Mouse (Mus musculus) liver, adult (tissue): ENCODE measurements around the gene Dnlz.

ENCODE experiments used
- GATA4 ChIP-seq: IDR thresholded peaks from 2 replicates; pipeline ENCODE4 v1.6.1; 2014; ENCODE audit warnings: mild to moderate bottlenecking, low read length; ENCODE audit not compliant: insufficient replicate concordance

Gene Dnlz

DNA sequence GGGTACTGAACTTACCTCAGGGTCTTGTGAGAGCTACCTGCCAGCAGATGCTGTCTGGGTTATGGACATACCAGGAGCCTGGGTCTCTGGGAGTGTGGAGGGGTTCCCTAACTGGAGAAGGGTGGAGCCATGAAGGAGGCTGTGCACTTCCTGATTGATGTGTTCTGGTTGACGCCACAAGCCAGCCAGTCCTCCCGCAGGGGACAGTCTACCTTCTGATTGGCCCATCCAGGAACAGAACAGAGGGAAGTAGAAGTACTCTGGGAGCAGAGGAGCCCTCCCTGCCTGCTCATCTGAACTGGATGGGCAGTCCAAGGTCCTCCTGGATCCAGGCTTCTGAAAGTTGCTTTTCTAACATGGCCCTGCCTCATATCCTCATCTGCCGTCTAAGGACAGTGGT lies 8.9 kb upstream of the Dnlz start, which contains the start of gene Card9:
Card9 (minus strand) TSS at position 147 of the 400 bp plus-strand sequence.
- TF ChIP-seq GATA4 = no peak

DNA sequence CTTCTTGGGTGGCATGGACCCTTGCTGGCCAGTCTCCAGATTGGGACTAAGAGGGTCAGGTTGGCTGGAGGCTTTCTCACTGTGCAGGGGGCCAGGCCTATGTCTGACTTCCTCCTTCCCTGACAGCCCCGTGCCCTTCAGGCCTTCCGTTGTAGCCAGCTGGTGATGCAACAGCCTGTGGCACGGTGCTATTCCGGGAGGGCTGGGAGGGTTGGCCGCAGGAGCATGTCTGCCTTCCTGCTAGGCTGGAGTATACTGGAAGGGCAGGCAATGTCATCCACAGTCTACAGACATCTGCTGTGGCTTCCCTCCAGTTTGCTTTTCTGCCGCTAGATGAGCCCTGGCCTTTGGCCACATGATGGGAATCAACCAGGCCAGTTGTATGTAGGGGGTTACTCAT lies 8.1 kb upstream of the Dnlz start:
- TF ChIP-seq GATA4 = no peak

DNA sequence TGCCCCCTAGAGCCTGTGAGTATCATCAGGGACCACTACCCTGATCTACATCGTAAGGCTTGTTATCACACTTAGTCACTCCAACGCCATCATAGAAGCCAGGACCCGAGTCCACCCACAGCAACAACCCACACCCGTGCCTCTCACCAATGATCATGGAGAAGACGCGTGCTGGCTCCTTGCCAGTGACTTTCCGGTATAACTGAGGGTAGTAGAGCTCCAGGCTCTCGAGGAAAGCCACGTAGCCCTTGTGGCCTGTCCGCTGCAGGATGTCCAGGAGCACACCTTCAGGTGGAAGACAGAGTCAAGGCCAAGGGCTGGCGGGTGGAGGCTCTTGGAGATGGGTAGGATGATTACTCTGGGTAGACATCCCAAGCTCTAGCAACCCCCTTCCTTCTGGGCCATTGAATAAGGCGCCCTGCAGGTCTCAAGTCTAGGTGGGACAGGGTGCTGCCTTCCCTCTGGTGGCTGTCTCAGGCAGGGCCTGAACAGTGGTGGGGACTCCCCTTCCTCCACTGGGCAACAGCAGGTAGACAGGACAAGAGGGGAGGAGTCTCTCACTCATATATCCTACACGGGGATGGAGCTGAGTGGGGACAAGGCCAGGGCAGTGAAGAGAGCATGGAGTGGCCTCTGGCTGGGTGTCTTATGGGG lies 6.9 kb upstream of the Dnlz start:
- no peak for TF ChIP-seq GATA4

DNA sequence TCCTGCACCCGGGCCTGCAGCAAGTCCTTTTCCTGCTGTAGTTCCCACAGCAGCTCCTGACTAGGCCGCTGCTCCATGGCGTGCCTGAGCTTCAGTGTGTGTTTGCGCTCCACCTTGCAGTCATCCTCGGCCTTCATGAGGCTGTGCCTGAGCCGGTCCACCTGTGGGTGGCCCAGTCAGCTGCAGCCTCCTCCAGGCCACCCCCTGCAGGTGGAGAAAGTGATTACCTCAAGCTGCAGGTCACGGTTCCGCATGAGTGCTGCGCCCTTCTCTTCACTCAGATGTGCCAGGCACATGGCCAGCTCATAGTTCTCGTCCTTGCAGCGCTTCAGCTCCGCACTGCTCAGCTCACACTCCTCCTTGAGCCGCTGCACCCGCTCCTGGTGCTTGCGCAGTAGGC lies 5.6 kb upstream of the Dnlz start:
- TF ChIP-seq GATA4 = no peak

DNA sequence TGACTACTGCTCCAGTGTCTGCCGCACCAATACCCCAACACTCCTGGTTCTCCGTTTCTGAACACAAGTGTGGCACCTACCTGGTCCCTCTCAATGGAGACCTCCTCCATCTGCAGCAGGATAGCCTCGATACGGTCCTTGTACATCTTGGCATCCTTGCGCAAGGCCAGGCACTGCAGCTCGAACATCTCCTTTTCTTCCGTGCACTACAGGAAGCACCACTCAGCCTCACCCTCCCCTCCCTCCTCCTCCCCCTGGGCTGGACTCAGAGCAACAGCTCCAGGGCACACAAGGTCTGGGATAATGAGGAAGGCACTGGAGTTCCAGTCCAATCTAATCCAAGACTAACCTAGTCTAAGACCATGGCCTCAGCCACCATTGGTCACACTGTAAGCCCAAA lies 4.8 kb upstream of the Dnlz start:
- no peak for TF ChIP-seq GATA4

DNA sequence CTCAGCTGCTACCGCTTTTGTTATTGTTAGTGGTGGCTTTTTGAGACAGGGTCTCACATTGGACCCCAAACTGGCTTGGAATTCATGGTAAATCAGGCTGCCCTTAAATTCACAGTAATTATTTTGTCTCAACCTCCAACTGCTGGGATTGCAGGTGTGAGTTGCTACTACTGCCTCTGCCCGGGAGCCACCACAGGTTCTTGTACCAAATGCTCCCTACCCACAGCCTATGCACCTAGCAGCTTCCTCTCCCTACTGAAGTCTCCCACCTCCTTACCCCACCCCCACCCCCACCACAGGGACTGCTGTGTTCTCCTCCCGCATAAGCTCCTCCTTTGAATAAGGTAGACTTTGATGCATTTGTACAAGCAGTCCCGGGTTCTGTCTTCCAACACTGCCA lies 4.3 kb upstream of the Dnlz start:
- no peak for TF ChIP-seq GATA4

DNA sequence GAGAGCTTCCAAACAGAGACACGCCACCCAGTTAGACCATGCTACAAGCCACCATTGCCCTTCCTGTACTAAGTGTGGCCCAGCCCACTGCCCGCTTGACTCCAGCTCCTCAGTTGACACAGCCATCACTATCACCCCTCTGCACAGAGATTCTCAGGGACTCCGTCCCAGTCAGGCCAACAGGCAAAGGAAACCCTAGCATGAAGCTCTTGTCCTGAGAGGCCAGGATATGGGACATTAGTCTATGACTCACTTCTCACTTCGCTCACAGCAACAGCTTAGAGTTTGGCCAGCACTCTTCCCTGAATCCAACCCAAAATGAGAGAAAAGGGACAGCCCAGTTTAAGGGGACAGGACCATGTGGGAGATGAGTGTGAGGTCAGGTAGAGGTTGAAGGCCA lies 2.5 kb upstream of the Dnlz start:
- no peak for TF ChIP-seq GATA4

DNA sequence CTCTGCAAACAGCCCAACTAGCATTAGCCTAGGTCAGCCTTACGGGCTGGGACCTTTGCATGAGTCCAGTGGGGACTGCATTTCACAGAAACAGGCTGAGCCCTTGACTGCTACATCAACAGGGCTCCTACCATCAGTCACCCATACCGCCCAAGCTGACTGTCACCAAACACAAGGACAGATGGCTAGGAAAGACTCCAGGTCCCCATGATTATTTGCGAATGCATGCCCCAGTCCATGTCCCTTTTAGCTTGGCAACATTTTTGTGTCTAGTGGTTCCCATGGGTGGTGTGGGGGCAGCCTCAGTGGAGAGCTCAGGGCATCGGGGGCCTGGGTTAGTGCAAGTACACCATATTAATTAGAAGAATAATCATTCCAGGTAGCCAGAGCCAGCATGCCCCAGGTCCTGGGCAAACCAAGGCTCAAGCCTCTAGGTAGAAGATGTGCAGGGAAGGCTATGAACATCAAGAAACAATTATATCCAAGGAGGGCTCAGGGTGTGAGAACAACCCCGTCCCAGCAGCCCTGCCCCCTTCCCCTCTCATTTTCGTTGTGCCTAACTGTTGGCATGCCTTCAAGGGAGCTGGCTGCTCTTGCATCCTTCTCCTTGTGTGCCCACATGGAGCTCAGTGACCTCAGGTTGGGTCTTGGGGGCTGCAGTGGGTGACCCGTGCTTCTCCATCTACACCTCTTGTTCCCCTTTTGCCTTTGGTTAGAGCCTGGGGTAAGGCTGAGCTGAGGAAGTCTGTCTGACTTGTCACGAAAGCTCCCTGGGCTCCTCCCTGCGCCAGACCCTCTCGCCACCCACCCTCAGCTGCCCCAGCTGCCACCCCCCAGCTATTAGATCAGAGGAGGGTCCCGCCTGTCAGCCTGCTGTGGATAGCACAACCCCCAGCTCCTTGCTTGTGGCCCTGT lies 1.4 kb upstream of the Dnlz start:
- no peak for TF ChIP-seq GATA4

DNA sequence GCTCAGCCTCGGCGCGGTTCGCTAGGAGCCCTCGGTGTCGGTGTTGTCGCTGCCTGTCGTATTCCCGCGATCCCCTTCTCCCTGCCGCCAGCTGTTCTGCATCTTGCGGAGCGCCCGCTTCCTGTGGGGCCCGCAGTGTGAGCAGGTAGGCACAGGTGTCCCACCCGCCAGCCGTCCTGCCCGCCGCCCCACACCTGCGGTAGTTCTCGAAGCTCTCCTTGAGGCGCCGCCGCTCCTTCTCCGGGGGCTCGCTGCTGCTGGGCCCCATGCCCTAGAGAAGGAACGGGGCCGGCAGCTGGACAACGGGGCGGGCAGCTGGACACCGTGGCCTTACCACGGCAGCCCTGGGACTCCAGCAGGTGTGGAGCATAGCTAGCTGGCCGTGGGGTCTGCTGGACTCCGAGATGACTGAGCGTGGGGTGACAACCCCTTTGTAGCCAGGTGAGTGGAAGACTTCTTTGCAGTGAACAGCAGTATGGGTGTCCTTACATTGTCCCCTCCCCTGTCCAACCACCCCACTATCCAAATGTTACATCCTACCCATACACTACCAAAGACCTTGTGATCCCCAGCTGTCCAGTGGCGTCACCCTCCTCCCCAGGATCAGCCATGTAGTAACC lies 491 bp upstream of the Dnlz start:
- no peak for TF ChIP-seq GATA4

DNA sequence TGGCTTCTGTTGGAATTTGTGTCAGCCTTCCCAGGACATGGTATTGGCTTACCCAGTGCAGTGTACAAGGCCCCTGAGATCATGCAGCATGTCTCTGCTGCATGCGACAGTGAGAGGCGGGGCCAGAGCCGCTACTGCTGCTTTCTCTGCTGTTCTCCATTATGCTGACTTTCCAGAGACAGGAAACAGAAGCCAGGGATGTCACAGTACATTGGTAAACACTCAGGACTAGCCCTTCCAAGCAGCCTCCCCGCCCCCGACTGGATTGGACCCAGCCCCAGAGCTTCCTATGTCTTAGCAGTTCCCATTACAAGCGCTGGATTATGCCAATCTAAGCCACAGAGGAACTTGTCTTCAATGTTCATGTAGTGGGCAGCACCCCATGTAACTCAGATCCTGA lies 3.7 kb downstream of the Dnlz start:
- TF ChIP-seq GATA4 = no peak

DNA sequence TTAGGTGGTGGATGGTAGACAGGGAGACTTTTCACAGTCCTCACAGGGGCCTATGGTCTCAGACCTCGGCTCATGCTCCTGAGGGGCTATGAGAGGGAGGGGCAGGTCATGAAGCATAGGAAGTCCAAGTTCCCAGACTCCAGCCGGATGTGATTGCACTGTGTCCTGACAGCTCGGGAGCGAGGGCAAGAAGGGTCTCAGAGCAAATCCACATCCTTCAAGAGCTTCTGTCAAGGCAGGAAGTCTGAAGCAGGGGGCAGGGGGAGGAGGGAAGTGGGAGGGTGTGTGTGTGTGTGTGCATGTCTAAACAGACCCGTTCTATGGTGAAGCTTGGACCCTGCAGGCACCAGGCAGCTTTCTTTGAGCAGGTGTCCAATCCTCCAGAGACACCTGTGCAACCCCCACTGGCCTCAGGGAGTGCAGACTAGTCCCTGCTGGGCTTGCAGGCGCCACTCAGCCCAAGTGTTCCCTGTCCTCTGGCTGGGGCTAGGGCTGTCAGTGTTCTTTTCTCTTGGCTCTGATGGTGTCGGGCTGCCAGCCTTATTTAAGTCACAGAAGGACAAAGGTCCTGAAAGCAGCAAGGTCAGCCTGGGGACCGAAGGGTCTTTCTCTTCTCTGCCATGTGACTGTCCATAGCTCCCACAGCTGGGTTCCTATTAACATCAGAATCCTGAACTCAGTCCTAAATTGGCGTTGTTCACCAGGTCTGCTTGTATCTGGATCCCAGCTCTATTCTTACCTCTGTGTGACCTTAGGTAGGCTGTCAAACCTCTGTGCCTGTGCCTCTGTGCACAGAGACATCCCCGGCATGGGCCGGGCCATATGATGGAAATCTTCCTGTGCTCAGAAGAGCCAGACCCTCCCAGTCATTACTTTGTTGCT lies 9.1 kb downstream of the Dnlz start:
- TF ChIP-seq GATA4 = no peak

DNA sequence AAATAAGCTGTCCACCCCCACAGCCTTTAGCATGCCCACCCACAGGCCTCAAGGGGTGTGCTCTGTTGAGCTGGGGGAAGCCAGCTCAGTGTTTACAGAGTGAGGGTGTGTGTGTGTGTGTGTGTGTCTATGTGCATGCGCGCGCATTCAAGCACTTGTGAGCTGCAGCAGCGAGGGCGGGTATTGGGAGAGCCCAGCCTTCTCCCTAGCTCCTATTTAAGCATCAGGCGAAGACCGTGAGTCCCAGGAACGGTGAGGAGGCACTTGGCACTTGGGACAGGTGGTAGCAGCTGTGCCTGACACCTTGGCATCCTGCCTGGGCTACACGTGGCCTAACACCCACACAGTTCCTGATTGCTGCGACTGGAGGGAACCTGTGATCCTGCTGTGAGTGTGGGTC lies 9.9 kb downstream of the Dnlz start:
- no peak for TF ChIP-seq GATA4

DNA sequence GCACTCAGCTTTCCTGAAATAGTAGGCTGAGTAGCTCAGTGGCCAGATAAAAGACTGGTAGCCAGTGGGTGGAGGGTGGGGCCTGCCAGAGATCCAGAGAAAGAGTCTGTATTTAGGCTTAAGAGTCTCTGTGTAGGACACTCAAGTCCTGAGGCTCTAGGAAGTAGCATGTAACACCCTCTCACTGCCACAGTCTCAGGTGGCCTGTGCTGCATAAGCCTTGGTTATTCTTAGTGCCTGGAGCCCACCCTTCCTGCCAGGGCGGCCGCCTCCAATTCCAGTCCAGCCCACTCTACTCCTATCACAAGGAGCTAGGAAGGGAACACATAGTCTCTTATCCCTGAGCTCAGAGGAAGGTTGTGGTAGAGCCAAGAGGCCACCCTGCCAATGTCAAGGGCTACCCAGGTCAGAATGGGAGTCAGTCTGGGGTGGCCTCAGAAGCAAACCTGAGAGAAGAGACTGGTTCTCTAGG lies 10.4 kb downstream of the Dnlz start:
- TF ChIP-seq GATA4 = peak; percentile 31; the same call in 1 of the 2 replicates

DNA sequence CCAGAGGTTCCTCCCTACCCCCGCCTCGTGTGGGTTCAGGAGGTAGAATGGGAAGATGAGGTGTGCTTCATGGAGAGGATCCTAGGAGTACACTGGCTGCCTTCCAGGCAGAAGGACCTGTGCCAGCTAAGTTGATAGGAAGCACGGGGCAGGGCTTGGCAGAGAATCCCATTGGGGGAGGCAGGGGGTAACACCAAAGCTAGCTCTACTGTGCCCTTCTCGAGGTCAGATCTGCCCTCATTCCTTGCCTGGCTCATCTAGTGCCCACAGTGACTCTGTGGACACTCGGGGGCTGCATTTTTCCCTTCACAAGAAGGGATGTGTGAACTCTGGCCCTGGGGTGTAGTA lies 12.7 kb downstream of the Dnlz start:
- no peak for TF ChIP-seq GATA4

DNA sequence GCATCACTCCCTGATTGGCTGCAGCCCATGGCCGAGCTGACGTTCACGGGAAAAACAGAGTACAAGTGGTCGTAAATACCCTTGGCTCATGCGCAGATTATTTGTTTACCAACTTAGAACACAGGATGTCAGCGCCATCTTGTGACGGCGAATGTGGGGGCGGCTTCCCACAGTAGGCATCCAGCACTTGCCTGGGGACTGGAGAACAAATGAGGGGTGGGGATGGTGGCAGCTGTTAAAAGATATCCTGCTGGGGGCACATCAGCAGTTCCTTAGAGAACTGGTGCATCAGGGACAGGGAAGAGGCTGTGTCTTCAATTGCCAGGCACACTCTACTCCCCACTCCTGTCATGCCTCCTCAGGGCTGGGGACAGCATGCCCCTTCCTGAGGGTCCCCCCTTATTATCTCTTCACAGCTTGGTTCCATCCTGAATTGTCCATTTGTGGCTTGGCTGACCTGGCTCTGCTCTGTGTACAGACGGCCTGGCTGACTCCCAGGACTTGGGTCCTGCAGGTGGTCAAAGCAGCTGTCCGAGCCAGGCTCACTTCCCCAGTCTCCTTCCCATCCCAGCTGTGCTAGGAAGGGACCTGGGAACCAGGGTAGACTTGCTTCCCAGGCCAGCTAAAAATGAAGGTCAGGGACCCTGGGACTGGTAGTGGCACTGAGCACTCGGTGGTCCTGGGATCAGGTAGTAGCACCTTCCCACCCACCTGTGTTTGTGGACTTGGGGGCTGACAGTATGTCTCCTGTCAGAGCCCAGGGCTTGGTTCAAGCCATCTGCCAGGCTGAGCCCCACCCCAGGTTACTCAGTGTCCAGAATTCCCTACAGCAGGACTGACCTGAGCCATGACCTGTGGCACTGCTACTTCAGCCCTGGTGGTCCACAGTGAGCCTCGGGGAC lies 13.4 kb downstream of the Dnlz start:
- no peak for TF ChIP-seq GATA4

DNA sequence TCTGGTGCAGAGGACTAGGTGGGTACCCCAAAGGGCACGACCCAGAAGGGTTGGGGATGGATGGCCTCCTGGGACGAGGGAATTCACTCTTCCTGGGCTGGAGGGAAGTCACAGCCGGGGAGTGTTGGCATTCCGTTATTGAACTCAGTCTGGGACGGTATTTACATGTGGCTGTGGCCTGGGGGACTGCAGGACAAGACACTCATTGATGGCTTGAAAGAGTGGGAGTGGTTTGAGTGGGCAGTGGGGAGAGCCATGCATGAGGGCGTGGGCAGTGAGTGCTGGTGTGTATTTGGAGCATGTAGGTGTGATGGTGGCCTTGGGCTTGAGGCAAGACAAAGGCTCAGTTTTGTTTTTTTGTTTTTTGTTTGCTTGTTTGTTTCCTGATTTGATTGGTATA lies 21.2 kb downstream of the Dnlz start:
- TF ChIP-seq GATA4 = no peak
